In genomic region chr7:38054246-38054645, GRCm38 (mm10) we compare ENCODE assay signal across 6 mouse cellular contexts.
"Had no signal": no experiment of that assay in that cellular context is flagged by ENCODE, and none has a peak within 500 bp of the region (broad histone marks: within the 10 kb centered on the region; RNA-seq: fewer than 3 reads in every experiment).

No protein-coding gene starts in this region.

- DNase-seq: kidney, adult 8-10 months; kidney, postnatal 10 days; liver, postnatal 0 days; lung, embryonic 14.5 days; lung, postnatal 4 days; midbrain, embryonic 14.5 days had no signal
